Mouse (Mus musculus) megakaryocyte, embryonic 14.5 days (primary cell): ENCODE measurements around the gene Hsf5.

Experiments
- FLI1 ChIP-seq: IDR thresholded peaks from 2 replicates; pipeline ENCODE4 v1.6.1; 2012; ENCODE audit warnings: low read length, inconsistent platforms, mixed read lengths
- GATA1 ChIP-seq: IDR thresholded peaks from 3 replicates; pipeline ENCODE4 v1.6.1; 2012; ENCODE audit warnings: mixed read lengths, low read length, inconsistent platforms, borderline replicate concordance

- TF ChIP-seq GATA1 (no peak), FLI1 (no peak)
These were observed 1.0 kb upstream of the Hsf5 start for GRCm38 (mm10) chr11:87615952-87616351.
